Mouse (Mus musculus): ENCODE results near the gene Naa35. TPM values are rescaled to one million over a fixed set of nuclear protein-coding genes. Genes with fewer than 3 reads are reported as not detected.

Gene Naa35
- total and polyA plus RNA-seq, 2 experiments from 2014 or later: 31.3 to 72.5 TPM

DNA sequence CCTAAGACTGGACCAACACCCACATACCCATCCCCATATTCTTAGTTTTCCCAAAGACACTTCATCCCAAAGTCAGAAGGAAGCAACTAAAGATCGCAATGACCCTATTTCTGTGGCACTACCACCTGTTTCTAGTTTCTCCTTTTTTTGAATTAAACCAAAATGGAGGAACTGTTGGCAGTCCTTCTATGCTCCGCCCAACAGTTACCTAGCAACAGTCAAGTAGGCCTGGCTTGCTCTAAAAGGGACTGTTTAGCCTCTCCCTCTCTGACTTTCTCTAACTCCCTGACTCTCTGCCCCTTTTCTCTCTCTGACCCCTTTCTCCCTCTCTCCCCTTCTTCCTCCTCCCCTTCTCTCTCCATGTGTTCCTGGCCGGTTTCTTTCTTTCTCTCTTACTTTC is 100.2 kb downstream of the Naa35 start:
- Histone ChIP-seq H3K4me1 (ENCODE audit: control insufficient read depth, insufficient read depth) (peaks cover 6% of the 10 kb centered on the region), H3K27me3 (ENCODE audit: control insufficient read depth, insufficient read depth, low read length) (no peaks in the 10 kb centered on the region; the same call in 1 of the 2 replicates), H3K36me3 (replicated peaks; ENCODE audit: control insufficient read depth, insufficient read depth, low read length) (no peaks in the 10 kb centered on the region), H3K27ac (ENCODE audit: low read depth) (no peak overlapping the region), H3K9me3 (replicated peaks; ENCODE audit: control insufficient read depth, low read length) (no peaks in the 10 kb centered on the region), H3K4me3 (ENCODE audit: low read depth, low read length) (no peak overlapping the region), H3K4me2 (ENCODE audit: low read depth, low read length) (no peak overlapping the region), H3K9ac (replicated peaks; ENCODE audit: low read depth, low read length) (no peak overlapping the region)
- no peak for TF ChIP-seq EP300 (IDR thresholded peaks at IDR 0.05; ENCODE audit: low read depth)
- no peak for TF ChIP-seq CTCF (IDR thresholded peaks at IDR 0.05; ENCODE audit: low read depth)
- ATAC-seq (ENCODE audit: insufficient read depth, low read depth): no peak
- no peak for DNase-seq (ENCODE audit: low spot score)
- WGBS: 78% methylated on average over 3 of the region's 3 CpGs

Other genes with a start within 250 kb of the Naa35 start
- 21.6 and 21.7 TPM in 2 replicates for gene Agtpbp1, start within 50 bp of the Naa35 start, total RNA-seq (2014; rRNA removed; ENCODE audit: low replicate concordance)
- gene Agtpbp1, start within 50 bp of the Naa35 start, polyA plus RNA-seq (2015; fragmentation: Nextera tagmentation; extraction: Ambion mirVana): 10.4 and 12.4 TPM in 2 replicates
- gene Golm1, start 90.6 kb downstream of the Naa35 start, total RNA-seq (2014; rRNA removed; ENCODE audit: low replicate concordance): 26.6 and 30.4 TPM in 2 replicates
- gene Golm1, start 90.6 kb downstream of the Naa35 start, polyA plus RNA-seq (2015; fragmentation: Nextera tagmentation; extraction: Ambion mirVana): 19.9 and 20.8 TPM in 2 replicates
- gene 4921517D22Rik, start 108.8 kb downstream of the Naa35 start, total RNA-seq (2014; rRNA removed; ENCODE audit: low replicate concordance): not detected in 2 replicates
- gene 4921517D22Rik, start 108.8 kb downstream of the Naa35 start, polyA plus RNA-seq (2015; fragmentation: Nextera tagmentation; extraction: Ambion mirVana): not detected in 2 replicates
- not detected in 2 replicates for gene Spata31d1a, start 125.1 kb downstream of the Naa35 start, total RNA-seq (2014; rRNA removed; ENCODE audit: low replicate concordance)
- not detected in 2 replicates for gene Spata31d1a, start 125.1 kb downstream of the Naa35 start, polyA plus RNA-seq (2015; fragmentation: Nextera tagmentation; extraction: Ambion mirVana)
- gene Spata31d1b, start 127.0 kb downstream of the Naa35 start, total RNA-seq (2014; rRNA removed; ENCODE audit: low replicate concordance): not detected in 2 replicates
- gene Spata31d1b, start 127.0 kb downstream of the Naa35 start, polyA plus RNA-seq (2015; fragmentation: Nextera tagmentation; extraction: Ambion mirVana): not detected in 2 replicates
- not detected in 2 replicates for gene Spata31d1d, start 146.5 kb downstream of the Naa35 start, total RNA-seq (2014; rRNA removed; ENCODE audit: low replicate concordance)
- not detected in 2 replicates for gene Spata31d1d, start 146.5 kb downstream of the Naa35 start, polyA plus RNA-seq (2015; fragmentation: Nextera tagmentation; extraction: Ambion mirVana)
- gene 1700014D04Rik, start 161.5 kb downstream of the Naa35 start, total RNA-seq (2014; rRNA removed; ENCODE audit: low replicate concordance): not detected in 2 replicates
- gene 1700014D04Rik, start 161.5 kb downstream of the Naa35 start, polyA plus RNA-seq (2015; fragmentation: Nextera tagmentation; extraction: Ambion mirVana): 0.18 TPM in 1 of 2 replicates, not detected in the other
- gene Isca1, start 184.6 kb downstream of the Naa35 start, total RNA-seq (2014; rRNA removed; ENCODE audit: low replicate concordance): 187 and 193 TPM in 2 replicates
- 259 and 270 TPM in 2 replicates for gene Isca1, start 184.6 kb downstream of the Naa35 start, polyA plus RNA-seq (2015; fragmentation: Nextera tagmentation; extraction: Ambion mirVana)
- not detected in 2 replicates for gene Gm49354, start 197.0 kb downstream of the Naa35 start, total RNA-seq (2014; rRNA removed; ENCODE audit: low replicate concordance)
- not detected in 2 replicates for gene Gm49354, start 197.0 kb downstream of the Naa35 start, polyA plus RNA-seq (2015; fragmentation: Nextera tagmentation; extraction: Ambion mirVana)
- gene Tut7, start 237.9 kb downstream of the Naa35 start, total RNA-seq (2014; rRNA removed; ENCODE audit: low replicate concordance): 19.3 and 24.3 TPM in 2 replicates
- gene Tut7, start 237.9 kb downstream of the Naa35 start, polyA plus RNA-seq (2015; fragmentation: Nextera tagmentation; extraction: Ambion mirVana): 24.0 and 26.3 TPM in 2 replicates

Data from heart, postnatal 0 days (tissue).